Comparison of ENCODE assay signal across 24 mouse cellular contexts in the genomic region with DNA sequence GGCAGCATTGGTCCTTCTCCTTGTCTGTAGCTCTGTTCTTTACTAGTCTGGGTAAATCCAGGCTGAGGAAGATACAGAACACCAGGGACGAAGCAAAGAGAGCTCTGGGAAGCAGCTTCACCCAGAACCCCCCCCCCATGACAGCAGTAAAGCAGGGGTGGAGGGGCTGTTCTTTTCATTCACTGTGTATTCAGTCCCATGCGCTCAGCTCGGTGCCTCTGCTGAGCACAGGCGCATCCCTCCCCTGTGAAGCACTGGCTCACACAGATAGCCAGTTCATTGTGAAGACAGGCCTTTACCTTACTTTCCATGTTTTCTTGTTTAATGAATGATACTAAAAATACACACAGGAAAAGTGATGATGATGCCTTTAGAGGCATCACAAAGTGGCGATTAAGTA.
DNase-seq lines count a peak whose midpoint lies in the region; ATAC-seq and TF ChIP-seq lines count a peak whose summit lies in the region.
"Had no signal": no experiment of that assay in that cellular context is flagged by ENCODE, and none has a peak within 500 bp of the region (broad histone marks: within the 10 kb centered on the region; RNA-seq: fewer than 3 reads in every experiment).

No protein-coding gene starts in this region.

- ATAC-seq in forebrain, embryonic 15.5 days (replicated peaks): peak; percentile 68
- ATAC-seq in forebrain, postnatal 0 days: no peak; the same call in 1 of the 2 replicates
- ATAC-seq in midbrain, embryonic 12.5 days (ENCODE audit: low FRiP score, low read depth): peak; percentile 60
- ATAC-seq in midbrain, embryonic 11.5 days (ENCODE audit: low FRiP score): no peak
- ATAC-seq in neural tube, embryonic 14.5 days (ENCODE audit: low read depth): 0 out of 2 replicates have a peak, but pooled peaks have one; percentile 44
- no peak for ATAC-seq in neural tube, embryonic 15.5 days (ENCODE audit: low FRiP score)
- ATAC-seq: activated CD4-positive, CD25-positive, alpha-beta regulatory T cell, adult 4 months; forebrain, embryonic 16.5 days had no signal

- no peak for DNase-seq in forebrain, postnatal 0 days
- DNase-seq in midbrain, embryonic 11.5 days (ENCODE audit: low spot score, missing footprints): no peak
- DNase-seq: adrenal gland, adult 8-10 months; adrenal gland, postnatal 25 days; cerebellum, adult 11-12 months; cerebellum, adult 8-10 months; cerebellum, postnatal 10 days; cerebellum, postnatal 36 days; embryo, embryonic 11 days; gastrocnemius, adult 2 months; gastrocnemius, postnatal 14 days; heart, adult 11 months had no signal

- no peaks in the 10 kb centered on the region for H3K36me3 ChIP-seq in forebrain, embryonic 15.5 days
- H3K36me3 ChIP-seq in forebrain, postnatal 0 days (ENCODE audit: insufficient read depth): no peaks in the 10 kb centered on the region
- no peaks in the 10 kb centered on the region for H3K36me3 ChIP-seq in midbrain, embryonic 12.5 days
- H3K36me3 ChIP-seq in midbrain, embryonic 11.5 days (ENCODE audit: control insufficient read depth, insufficient read depth, low read length): no peaks in the 10 kb centered on the region
- no peaks in the 10 kb centered on the region for H3K36me3 ChIP-seq in neural tube, embryonic 14.5 days (ENCODE audit: control insufficient read depth, insufficient read depth, low read length)
- H3K36me3 ChIP-seq in neural tube, embryonic 15.5 days: no peaks in the 10 kb centered on the region
- H3K36me3 ChIP-seq: embryonic facial prominence, embryonic 10.5 days; embryonic facial prominence, embryonic 13.5 days; forebrain, embryonic 12.5 days; hindbrain, embryonic 15.5 days had no signal

- H3K27ac ChIP-seq in forebrain, embryonic 15.5 days (replicated peaks): no peak overlapping the region
- H3K27ac ChIP-seq in forebrain, postnatal 0 days (ENCODE audit: low read depth, low read length): no peak overlapping the region
- no peak overlapping the region for H3K27ac ChIP-seq in midbrain, embryonic 12.5 days (replicated peaks)
- no peak overlapping the region for H3K27ac ChIP-seq in midbrain, embryonic 11.5 days (ENCODE audit: low read depth, low read length)
- no peak overlapping the region for H3K27ac ChIP-seq in neural tube, embryonic 14.5 days (ENCODE audit: low read depth, low read length)
- H3K27ac ChIP-seq in neural tube, embryonic 15.5 days (replicated peaks): no peak overlapping the region
- H3K27ac ChIP-seq: embryonic facial prominence, embryonic 10.5 days; embryonic facial prominence, embryonic 13.5 days; forebrain, embryonic 12.5 days; gastrocnemius, adult 2 months; hindbrain, embryonic 15.5 days had no signal

- no peak overlapping the region for H3K4me2 ChIP-seq in forebrain, embryonic 15.5 days (replicated peaks)
- no peak overlapping the region for H3K4me2 ChIP-seq in forebrain, postnatal 0 days (ENCODE audit: low read depth)
- H3K4me2 ChIP-seq in midbrain, embryonic 12.5 days (replicated peaks): no peak overlapping the region
- no peak overlapping the region for H3K4me2 ChIP-seq in midbrain, embryonic 11.5 days
- no peak overlapping the region for H3K4me2 ChIP-seq in neural tube, embryonic 14.5 days (ENCODE audit: low read depth, low read length)
- no peak overlapping the region for H3K4me2 ChIP-seq in neural tube, embryonic 15.5 days
- H3K4me2 ChIP-seq: embryonic facial prominence, embryonic 13.5 days; forebrain, embryonic 12.5 days; heart, embryonic 11.5 days; hindbrain, embryonic 15.5 days had no signal

- H3K9ac ChIP-seq in forebrain, embryonic 15.5 days (replicated peaks): no peak overlapping the region
- no peak overlapping the region for H3K9ac ChIP-seq in forebrain, postnatal 0 days
- H3K9ac ChIP-seq in midbrain, embryonic 12.5 days (replicated peaks): no peak overlapping the region
- no peak overlapping the region for H3K9ac ChIP-seq in midbrain, embryonic 11.5 days (ENCODE audit: low read length)
- no peak overlapping the region for H3K9ac ChIP-seq in neural tube, embryonic 14.5 days (replicated peaks; ENCODE audit: low read depth, low read length)
- no peak overlapping the region for H3K9ac ChIP-seq in neural tube, embryonic 15.5 days (replicated peaks)
- H3K9ac ChIP-seq: embryonic facial prominence, embryonic 13.5 days; forebrain, embryonic 12.5 days; hindbrain, embryonic 15.5 days had no signal

- peaks cover 8% of the 10 kb centered on the region; the same call in 1 of the 2 replicates for H3K4me1 ChIP-seq in forebrain, embryonic 15.5 days
- no peaks in the 10 kb centered on the region for H3K4me1 ChIP-seq in forebrain, postnatal 0 days (ENCODE audit: insufficient read depth)
- H3K4me1 ChIP-seq in midbrain, embryonic 12.5 days: no peaks in the 10 kb centered on the region
- no peaks in the 10 kb centered on the region for H3K4me1 ChIP-seq in midbrain, embryonic 11.5 days (ENCODE audit: control insufficient read depth, insufficient read depth, low read length)
- H3K4me1 ChIP-seq in neural tube, embryonic 14.5 days (ENCODE audit: control insufficient read depth, insufficient read depth, low read length): no peaks in the 10 kb centered on the region
- H3K4me1 ChIP-seq in neural tube, embryonic 15.5 days: no peaks in the 10 kb centered on the region
- H3K4me1 ChIP-seq: embryonic facial prominence, embryonic 10.5 days; embryonic facial prominence, embryonic 13.5 days; forebrain, embryonic 12.5 days; hindbrain, embryonic 15.5 days had no signal

- 63% methylated on average over 5 of the region's 5 CpGs for WGBS in forebrain, embryonic 15.5 days
- WGBS in forebrain, postnatal 0 days: 63% methylated on average over 5 of the region's 5 CpGs
- WGBS in midbrain, embryonic 12.5 days: 74% methylated on average over 5 of the region's 5 CpGs
- 78% methylated on average over 5 of the region's 5 CpGs for WGBS in midbrain, embryonic 11.5 days
- WGBS in neural tube, embryonic 14.5 days: 79% methylated on average over 5 of the region's 5 CpGs
- WGBS in neural tube, embryonic 15.5 days: 65% methylated on average over 5 of the region's 5 CpGs

- no peaks in the 10 kb centered on the region for H3K27me3 ChIP-seq in forebrain, embryonic 15.5 days
- no peaks in the 10 kb centered on the region for H3K27me3 ChIP-seq in forebrain, postnatal 0 days (ENCODE audit: insufficient read depth, low read length)
- no peaks in the 10 kb centered on the region for H3K27me3 ChIP-seq in midbrain, embryonic 12.5 days
- H3K27me3 ChIP-seq in midbrain, embryonic 11.5 days (ENCODE audit: control insufficient read depth, insufficient read depth, low read length): no peaks in the 10 kb centered on the region
- H3K27me3 ChIP-seq in neural tube, embryonic 14.5 days (ENCODE audit: control insufficient read depth, insufficient read depth, low read length): no peaks in the 10 kb centered on the region
- H3K27me3 ChIP-seq in neural tube, embryonic 15.5 days (replicated peaks): no peaks in the 10 kb centered on the region
- H3K27me3 ChIP-seq: embryonic facial prominence, embryonic 13.5 days; forebrain, embryonic 12.5 days; hindbrain, embryonic 15.5 days had no signal

- H3K9me3 ChIP-seq in forebrain, embryonic 15.5 days: no peaks in the 10 kb centered on the region
- H3K9me3 ChIP-seq in forebrain, postnatal 0 days (ENCODE audit: low read length): no peaks in the 10 kb centered on the region
- H3K9me3 ChIP-seq in midbrain, embryonic 12.5 days: no peaks in the 10 kb centered on the region
- H3K9me3 ChIP-seq in midbrain, embryonic 11.5 days (ENCODE audit: control insufficient read depth, low read length): no peaks in the 10 kb centered on the region
- no peaks in the 10 kb centered on the region for H3K9me3 ChIP-seq in neural tube, embryonic 14.5 days (ENCODE audit: control insufficient read depth, low read length)
- no peaks in the 10 kb centered on the region for H3K9me3 ChIP-seq in neural tube, embryonic 15.5 days (replicated peaks)
- H3K9me3 ChIP-seq: embryonic facial prominence, embryonic 10.5 days; embryonic facial prominence, embryonic 13.5 days; forebrain, embryonic 12.5 days; hindbrain, embryonic 15.5 days had no signal

- no peak for TF ChIP-seq CTCF in forebrain, postnatal 0 days (IDR thresholded peaks at IDR 0.05; ENCODE audit: low read depth)

- no peak overlapping the region for H3K4me3 ChIP-seq in forebrain, embryonic 15.5 days
- no peak overlapping the region for H3K4me3 ChIP-seq in forebrain, postnatal 0 days (ENCODE audit: low read depth, low read length)
- H3K4me3 ChIP-seq in midbrain, embryonic 12.5 days: no peak overlapping the region
- no peak overlapping the region for H3K4me3 ChIP-seq in midbrain, embryonic 11.5 days (ENCODE audit: low read depth, low read length)
- H3K4me3 ChIP-seq in neural tube, embryonic 14.5 days (ENCODE audit: low read depth, low read length): no peak overlapping the region
- H3K4me3 ChIP-seq in neural tube, embryonic 15.5 days (replicated peaks): no peak overlapping the region
- H3K4me3 ChIP-seq: embryonic facial prominence, embryonic 10.5 days; embryonic facial prominence, embryonic 13.5 days; erythroblast, embryonic 14.5 days; forebrain, embryonic 12.5 days; gastrocnemius, adult 2 months; hindbrain, embryonic 15.5 days had no signal

Comparison
In these comparisons a context has a peak if more than half of its experiments do, and no peak if none do; other contexts are left out.
1. ATAC-seq: peak in forebrain, embryonic 15.5 days (single experiment), midbrain, embryonic 12.5 days (single experiment) and neural tube, embryonic 14.5 days (single experiment); none in forebrain, postnatal 0 days (single experiment), midbrain, embryonic 11.5 days (single experiment) and neural tube, embryonic 15.5 days (single experiment).